Mouse (Mus musculus): ENCODE data around the gene Pex10.

The Pex10 gene

GRCm38 (mm10) chr4:155094565-155094964 lies 27.7 kb downstream of the Pex10 start:
- peak; percentile 61 for DNase-seq

GRCm38 (mm10) chr4:155095238-155095900 lies 28.6 kb downstream of the Pex10 start:
- DNase-seq, result peak; percentile 81

GRCm38 (mm10) chr4:155095967-155096366 lies 29.2 kb downstream of the Pex10 start:
- no peak for DNase-seq

GRCm38 (mm10) chr4:155097452-155097851 lies 30.6 kb downstream of the Pex10 start:
- DNase-seq, result no peak

GRCm38 (mm10) chr4:155098572-155098971 lies 31.8 kb downstream of the Pex10 start:
- no peak for DNase-seq

- no peak for DNase-seq
These were observed 41.1 kb downstream of the Pex10 start for GRCm38 (mm10) chr4:155107886-155108285.

GRCm38 (mm10) chr4:155109471-155109870 lies 42.7 kb downstream of the Pex10 start:
- DNase-seq, result no peak

- no peak for DNase-seq
These were observed 47.1 kb downstream of the Pex10 start for GRCm38 (mm10) chr4:155113766-155114410.

GRCm38 (mm10) chr4:155116607-155117006 lies 49.8 kb downstream of the Pex10 start:
- no peak for DNase-seq

- DNase-seq, result peak; percentile 71
These were observed 50.7 kb downstream of the Pex10 start for GRCm38 (mm10) chr4:155117396-155117978.

- no peak for DNase-seq
These were observed 51.5 kb downstream of the Pex10 start for GRCm38 (mm10) chr4:155118278-155118677.

GRCm38 (mm10) chr4:155120038-155120437 lies 53.2 kb downstream of the Pex10 start:
- no peak for DNase-seq

GRCm38 (mm10) chr4:155120583-155120982 lies 53.8 kb downstream of the Pex10 start:
- peak; percentile 32 for DNase-seq

- no peak for DNase-seq
These were observed 54.4 kb downstream of the Pex10 start for GRCm38 (mm10) chr4:155121222-155121621.

Data from liver (tissue).